Mouse (Mus musculus) granulocyte monocyte progenitor cell, adult 5-6 weeks (primary cell): ENCODE results near the gene Olfr487. TPM values are rescaled to one million over a fixed set of nuclear protein-coding genes. Genes with fewer than 3 reads are reported as not detected.
"Not testable (repeated sequence)": the region's sequence is repeated elsewhere in the genome, so short reads cannot be mapped to it uniquely, and the experiment has no call there.

ENCODE experiments used
- ATAC-seq: replicated peaks from 2 replicates; pipeline ENCODE4 v1.8.0; 2016; ENCODE audit warnings: mild to moderate bottlenecking, moderate TSS enrichment, inconsistent platforms; ENCODE audit not compliant: poor library complexity, severe bottlenecking
- total RNA-seq, 2 experiments: library from RNA; stranded (forward) in 1 of 2; stranded (reverse) in 1 of 2; fragments of 200-712, 200-1000 nt in 1 of 2; fragments of >200 nt in 1 of 2; fragmentation: Nextera tagmentation in 1 of 2; gene quantifications; 2 replicates each; pipeline ENCODE4 v1.2.3; 2014 to 2017

Olfr487 gene
- total RNA-seq (2014; fragmentation: Nextera tagmentation): not detected in 2 replicates
- total RNA-seq (2017): not detected in 2 replicates

DNA sequence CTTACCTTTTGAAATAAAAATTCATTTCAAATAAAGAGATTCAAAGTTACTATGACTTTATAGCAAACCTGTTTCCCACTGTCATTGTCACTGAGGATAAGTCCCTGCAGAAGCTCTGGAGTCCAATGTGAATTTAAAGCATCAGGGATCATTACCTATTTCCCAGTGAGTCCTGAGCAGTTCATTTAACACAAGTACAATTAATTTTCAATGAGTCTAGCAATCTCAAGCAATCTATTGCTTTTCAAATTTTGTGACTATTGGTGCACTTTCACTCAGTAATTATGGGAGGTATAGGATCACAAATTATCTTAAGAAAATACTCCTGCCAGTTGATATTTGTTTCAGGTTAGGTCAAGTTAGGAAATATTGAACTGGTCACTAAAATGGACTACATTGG, at the start of gene Olfr487:
Gene Olfr487, minus strand, starts transcription at position 101 of the 400 bp plus-strand sequence.
- not testable (repeated sequence) for ATAC-seq

- no peak for ATAC-seq
Observed at GRCm38 (mm10) chr7:108258247-108258646, 43.8 kb upstream of the Olfr487 start, which contains the start of gene Olfr488. Gene Olfr488 (minus strand): TSS chr7:108258347.

GRCm38 (mm10) chr7:108233551-108233950, 19.1 kb upstream of the Olfr487 start:
- no peak for ATAC-seq

- ATAC-seq: no peak
Observed at GRCm38 (mm10) chr7:108196938-108197337, 17.5 kb downstream of the Olfr487 start.

DNA sequence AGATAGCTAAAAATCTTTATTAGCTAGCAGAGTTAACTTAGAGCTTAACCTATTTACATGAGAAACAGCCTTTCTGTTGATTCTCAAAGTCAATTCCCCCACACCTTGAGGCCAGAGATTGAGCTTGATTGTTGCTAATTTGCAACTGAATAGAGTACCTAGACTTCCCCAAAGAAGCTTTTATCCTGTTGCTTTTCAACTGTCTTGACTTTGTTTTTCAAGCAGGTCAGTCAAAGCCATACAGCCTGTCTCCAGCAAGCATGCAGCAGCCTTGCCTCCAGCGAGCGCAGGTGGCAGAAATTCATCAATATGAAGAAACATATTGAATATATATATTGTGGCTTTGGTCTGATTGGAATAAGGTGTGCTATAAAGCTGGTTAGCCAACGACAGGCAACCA, 18.1 kb downstream of the Olfr487 start:
- not testable (repeated sequence) for ATAC-seq

GRCm38 (mm10) chr7:108192714-108193113, 21.7 kb downstream of the Olfr487 start:
- ATAC-seq: not testable (repeated sequence)

GRCm38 (mm10) chr7:108191196-108191595, 23.2 kb downstream of the Olfr487 start:
- ATAC-seq: not testable (repeated sequence)

- ATAC-seq: not testable (repeated sequence)
Observed at GRCm38 (mm10) chr7:108185237-108185636, 29.2 kb downstream of the Olfr487 start.

DNA sequence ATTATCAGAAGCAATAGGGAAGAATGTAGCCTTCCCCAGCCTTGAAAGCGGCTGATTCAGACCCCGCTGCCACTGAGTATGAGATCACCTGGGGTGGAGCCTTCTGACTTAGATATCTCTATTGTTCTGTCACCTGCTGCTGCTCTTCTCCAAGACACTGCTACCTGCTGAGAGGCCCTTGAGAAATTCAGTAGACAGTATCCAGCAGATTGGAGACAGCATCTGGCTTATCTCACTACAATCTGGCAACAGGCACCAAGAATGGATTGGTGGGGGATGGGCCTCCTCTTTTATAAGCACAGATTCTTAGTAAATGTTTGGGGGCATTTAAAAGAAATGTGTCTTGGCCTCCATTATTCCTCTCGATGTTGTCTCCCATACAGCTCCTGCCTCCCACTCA, 30.0 kb downstream of the Olfr487 start:
- ATAC-seq: not testable (repeated sequence)

- not testable (repeated sequence) for ATAC-seq
Observed at GRCm38 (mm10) chr7:108172642-108173041, 41.8 kb downstream of the Olfr487 start, which contains the start of gene Olfr486. Gene Olfr486 (minus strand): TSS chr7:108172742.

- ATAC-seq: no peak
Observed at GRCm38 (mm10) chr7:108159771-108160170, 54.7 kb downstream of the Olfr487 start, which contains the start of gene Olfr485. Gene Olfr485 (minus strand): TSS chr7:108159871.

Other genes starting within 250 kb of the Olfr487 start
- not detected in 2 replicates for gene Olfr476, start 249.8 kb downstream of the Olfr487 start, total RNA-seq (2014; fragmentation: Nextera tagmentation)
- not detected in 2 replicates for gene Olfr476, start 249.8 kb downstream of the Olfr487 start, total RNA-seq (2017)
- not detected in 2 replicates for gene Olfr477, start 227.9 kb downstream of the Olfr487 start, total RNA-seq (2014; fragmentation: Nextera tagmentation)
- not detected in 2 replicates for gene Olfr477, start 227.9 kb downstream of the Olfr487 start, total RNA-seq (2017)
- not detected in 2 replicates for gene Olfr478, start 180.6 kb downstream of the Olfr487 start, total RNA-seq (2014; fragmentation: Nextera tagmentation)
- not detected in 2 replicates for gene Olfr478, start 180.6 kb downstream of the Olfr487 start, total RNA-seq (2017)
- gene Olfr479, start 163.9 kb downstream of the Olfr487 start, total RNA-seq (2014; fragmentation: Nextera tagmentation): not detected in 2 replicates
- not detected in 2 replicates for gene Olfr479, start 163.9 kb downstream of the Olfr487 start, total RNA-seq (2017)
- not detected in 2 replicates for gene Olfr480, start 147.3 kb downstream of the Olfr487 start, total RNA-seq (2014; fragmentation: Nextera tagmentation)
- not detected in 2 replicates for gene Olfr480, start 147.3 kb downstream of the Olfr487 start, total RNA-seq (2017)
- gene Olfr481, start 134.8 kb downstream of the Olfr487 start, total RNA-seq (2014; fragmentation: Nextera tagmentation): not detected in 2 replicates
- gene Olfr481, start 134.8 kb downstream of the Olfr487 start, total RNA-seq (2017): not detected in 2 replicates
- gene Olfr482, start 117.0 kb downstream of the Olfr487 start, total RNA-seq (2014; fragmentation: Nextera tagmentation): not detected in 2 replicates
- gene Olfr482, start 117.0 kb downstream of the Olfr487 start, total RNA-seq (2017): 0.10 TPM in 1 of 2 replicates, not detected in the other
- gene Olfr483, start 113.8 kb downstream of the Olfr487 start, total RNA-seq (2014; fragmentation: Nextera tagmentation): not detected in 2 replicates
- not detected in 2 replicates for gene Olfr483, start 113.8 kb downstream of the Olfr487 start, total RNA-seq (2017)
- not detected in 2 replicates for gene Olfr484, start 87.2 kb downstream of the Olfr487 start, total RNA-seq (2014; fragmentation: Nextera tagmentation)
- not detected in 2 replicates for gene Olfr484, start 87.2 kb downstream of the Olfr487 start, total RNA-seq (2017)
- not detected in 2 replicates for gene Olfr485, start 54.8 kb downstream of the Olfr487 start, total RNA-seq (2014; fragmentation: Nextera tagmentation)
- gene Olfr485, start 54.8 kb downstream of the Olfr487 start, total RNA-seq (2017): not detected in 2 replicates
- not detected in 2 replicates for gene Olfr486, start 41.9 kb downstream of the Olfr487 start, total RNA-seq (2014; fragmentation: Nextera tagmentation)
- gene Olfr486, start 41.9 kb downstream of the Olfr487 start, total RNA-seq (2017): not detected in 2 replicates
- gene Olfr488, start 43.7 kb upstream of the Olfr487 start, total RNA-seq (2014; fragmentation: Nextera tagmentation): not detected in 2 replicates
- gene Olfr488, start 43.7 kb upstream of the Olfr487 start, total RNA-seq (2017): not detected in 2 replicates
- gene Olfr490, start 74.3 kb upstream of the Olfr487 start, total RNA-seq (2014; fragmentation: Nextera tagmentation): not detected in 2 replicates
- not detected in 2 replicates for gene Olfr490, start 74.3 kb upstream of the Olfr487 start, total RNA-seq (2017)
- not detected in 2 replicates for gene Olfr491, start 98.8 kb upstream of the Olfr487 start, total RNA-seq (2014; fragmentation: Nextera tagmentation)
- not detected in 2 replicates for gene Olfr491, start 98.8 kb upstream of the Olfr487 start, total RNA-seq (2017)
- gene Olfr492, start 109.0 kb upstream of the Olfr487 start, total RNA-seq (2014; fragmentation: Nextera tagmentation): not detected in 2 replicates
- not detected in 2 replicates for gene Olfr492, start 109.0 kb upstream of the Olfr487 start, total RNA-seq (2017)
- gene Olfr493, start 132.3 kb upstream of the Olfr487 start, total RNA-seq (2014; fragmentation: Nextera tagmentation): not detected in 2 replicates
- not detected in 2 replicates for gene Olfr493, start 132.3 kb upstream of the Olfr487 start, total RNA-seq (2017)
- gene Olfr494, start 150.7 kb upstream of the Olfr487 start, total RNA-seq (2014; fragmentation: Nextera tagmentation): not detected in 2 replicates
- gene Olfr494, start 150.7 kb upstream of the Olfr487 start, total RNA-seq (2017): not detected in 2 replicates
- not detected in 2 replicates for gene Olfr495, start 178.5 kb upstream of the Olfr487 start, total RNA-seq (2014; fragmentation: Nextera tagmentation)
- not detected in 2 replicates for gene Olfr495, start 178.5 kb upstream of the Olfr487 start, total RNA-seq (2017)
- not detected in 2 replicates for gene Olfr497, start 205.8 kb upstream of the Olfr487 start, total RNA-seq (2014; fragmentation: Nextera tagmentation)
- not detected in 2 replicates for gene Olfr497, start 205.8 kb upstream of the Olfr487 start, total RNA-seq (2017)